19 mouse cellular contexts compared by ENCODE assay signal in the genomic region with DNA sequence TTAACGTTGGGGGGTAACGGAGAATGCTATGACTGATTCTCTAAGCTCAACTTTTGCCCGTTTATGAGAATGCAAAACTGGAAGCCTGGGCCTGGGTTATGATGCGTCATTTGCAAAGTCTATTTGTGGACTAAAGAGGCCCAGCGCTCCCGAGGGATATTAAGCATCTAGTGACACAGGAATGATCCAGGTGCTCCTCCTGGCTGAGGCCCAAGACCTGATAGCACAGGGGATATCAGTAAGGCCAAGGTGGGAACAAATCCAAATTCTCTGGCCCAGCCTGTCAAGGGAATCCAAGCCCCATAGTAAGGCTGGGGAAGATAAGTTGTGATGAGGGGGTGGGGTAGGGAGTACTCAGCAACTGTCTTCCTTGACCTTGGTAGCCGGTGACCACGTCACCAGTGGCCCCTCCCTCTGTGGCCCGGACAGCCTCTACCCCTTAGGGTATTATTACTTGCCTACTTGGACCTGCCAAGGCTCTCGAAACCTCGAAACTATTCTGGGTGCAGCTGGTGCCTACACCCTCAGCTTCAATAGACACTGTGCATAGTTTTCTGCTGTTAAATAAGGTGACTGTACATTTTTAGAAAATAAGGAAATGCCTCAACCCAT. TPM values are rescaled to one million over a fixed set of nuclear protein-coding genes. Genes with fewer than 3 reads are reported as not detected.
DNase-seq lines count a peak whose midpoint lies in the region; ATAC-seq and TF ChIP-seq lines count a peak whose summit lies in the region.
"Had no signal": no experiment of that assay in that cellular context is flagged by ENCODE, and none has a peak within 500 bp of the region (broad histone marks: within the 10 kb centered on the region; RNA-seq: fewer than 3 reads in every experiment).

No protein-coding gene starts in this region.

- ATAC-seq in heart, embryonic 11.5 days (replicated peaks; ENCODE audit: insufficient number of reproducible peaks, low FRiP score, low TSS enrichment): 0 out of 2 replicates have a peak, but pooled peaks have one; percentile 49
- ATAC-seq in lung, postnatal 0 days: peak; percentile 90
- peak; percentile 86 for ATAC-seq in heart, embryonic 16.5 days (replicated peaks; ENCODE audit: extremely low read depth, insufficient read depth, low FRiP score)
- ATAC-seq in stomach, embryonic 14.5 days (ENCODE audit: insufficient number of reproducible peaks, insufficient read depth, low FRiP score, low read depth): no peak
- ATAC-seq: liver, embryonic 12.5 days had no signal

- WGBS in heart, embryonic 11.5 days (ENCODE audit: insufficient replicate concordance): 64% methylated on average over 11 of the region's 11 CpGs
- WGBS in lung, postnatal 0 days: 61% methylated on average over 11 of the region's 11 CpGs
- 63% methylated on average over 11 of the region's 11 CpGs for WGBS in lung, adult 2 months
- WGBS in heart, embryonic 16.5 days: 35% methylated on average over 11 of the region's 11 CpGs
- 67% methylated on average over 11 of the region's 11 CpGs for WGBS in stomach, embryonic 14.5 days

- no peak for TF ChIP-seq CTCF in lung, postnatal 0 days (IDR thresholded peaks at IDR 0.05)
- TF ChIP-seq CTCF in lung, adult 2 months (IDR thresholded peaks at IDR 0.05; ENCODE audit: insufficient read depth, low read length): no peak

- no peak overlapping the region for H3K27ac ChIP-seq in heart, embryonic 11.5 days (ENCODE audit: low read depth, low read length)
- H3K27ac ChIP-seq in lung, postnatal 0 days (ENCODE audit: low read length): 0 out of 2 replicates have a peak overlapping the region, but pooled peaks have one; percentile 32
- peak overlapping the region; percentile 74 for H3K27ac ChIP-seq in heart, embryonic 16.5 days (ENCODE audit: low read length)
- H3K27ac ChIP-seq in stomach, embryonic 14.5 days (ENCODE audit: low read length): peak overlapping the region; percentile 22; the same call in 1 of the 2 replicates
- H3K27ac ChIP-seq: hindbrain, embryonic 14.5 days; liver, embryonic 12.5 days; midbrain, embryonic 12.5 days had no signal

- no peak overlapping the region for H3K9ac ChIP-seq in heart, embryonic 11.5 days (ENCODE audit: low read depth, low read length)
- H3K9ac ChIP-seq in lung, postnatal 0 days (replicated peaks; ENCODE audit: low read depth): no peak overlapping the region
- no peak overlapping the region for H3K9ac ChIP-seq in heart, embryonic 16.5 days (ENCODE audit: low read length)
- H3K9ac ChIP-seq in stomach, embryonic 14.5 days (replicated peaks; ENCODE audit: low read depth, low read length): no peak overlapping the region
- H3K9ac ChIP-seq: hindbrain, embryonic 14.5 days; liver, embryonic 12.5 days; midbrain, embryonic 12.5 days had no signal

- H3K36me3 ChIP-seq in heart, embryonic 11.5 days (ENCODE audit: control insufficient read depth, insufficient read depth, low read length): no peaks in the 10 kb centered on the region
- no peaks in the 10 kb centered on the region for H3K36me3 ChIP-seq in lung, postnatal 0 days (ENCODE audit: insufficient read depth, low read length)
- H3K36me3 ChIP-seq in heart, embryonic 16.5 days (ENCODE audit: control insufficient read depth, insufficient read depth): 0 out of 2 replicates have a peak, but pooled peaks cover 2% of the 10 kb centered on the region
- H3K36me3 ChIP-seq in stomach, embryonic 14.5 days (ENCODE audit: control insufficient read depth, insufficient read depth, low read length): no peaks in the 10 kb centered on the region
- H3K36me3 ChIP-seq: liver, embryonic 12.5 days; midbrain, embryonic 12.5 days had no signal

- H3K4me2 ChIP-seq in heart, embryonic 11.5 days: no peak overlapping the region
- no peak overlapping the region for H3K4me2 ChIP-seq in lung, postnatal 0 days (replicated peaks; ENCODE audit: low read depth, low read length)
- peak overlapping the region; percentile 30 for H3K4me2 ChIP-seq in heart, embryonic 16.5 days (ENCODE audit: low read depth, low read length)
- no peak overlapping the region for H3K4me2 ChIP-seq in stomach, embryonic 14.5 days (replicated peaks; ENCODE audit: low read depth, low read length)
- H3K4me2 ChIP-seq: hindbrain, embryonic 14.5 days; liver, embryonic 12.5 days; midbrain, embryonic 12.5 days had no signal

- peaks cover 4% of the 10 kb centered on the region; the same call in 1 of the 2 replicates for H3K9me3 ChIP-seq in heart, embryonic 11.5 days (replicated peaks; ENCODE audit: control insufficient read depth, low read length)
- H3K9me3 ChIP-seq in lung, postnatal 0 days (ENCODE audit: low read length): no peaks in the 10 kb centered on the region
- peaks cover 6% of the 10 kb centered on the region for H3K9me3 ChIP-seq in heart, embryonic 16.5 days (replicated peaks; ENCODE audit: control insufficient read depth, low read length)
- H3K9me3 ChIP-seq in stomach, embryonic 14.5 days (ENCODE audit: control insufficient read depth, low read depth, low read length): 0 out of 2 replicates have a peak, but pooled peaks cover 6% of the 10 kb centered on the region
- H3K9me3 ChIP-seq: liver, embryonic 12.5 days had no signal

- H3K27me3 ChIP-seq in heart, embryonic 11.5 days (ENCODE audit: control insufficient read depth, insufficient read depth, low read length): no peaks in the 10 kb centered on the region
- no peaks in the 10 kb centered on the region for H3K27me3 ChIP-seq in lung, postnatal 0 days (replicated peaks; ENCODE audit: insufficient read depth, low read length)
- H3K27me3 ChIP-seq in heart, embryonic 16.5 days (ENCODE audit: control insufficient read depth, insufficient read depth, low read length): no peaks in the 10 kb centered on the region
- no peaks in the 10 kb centered on the region for H3K27me3 ChIP-seq in stomach, embryonic 14.5 days (ENCODE audit: control insufficient read depth, insufficient read depth, low read length)
- H3K27me3 ChIP-seq: CH12.LX; liver, embryonic 12.5 days; midbrain, embryonic 12.5 days had no signal

- H3K4me1 ChIP-seq in heart, embryonic 11.5 days (ENCODE audit: control insufficient read depth, insufficient read depth, low read length): 0 out of 2 replicates have a peak, but pooled peaks cover 5% of the 10 kb centered on the region
- H3K4me1 ChIP-seq in lung, postnatal 0 days (ENCODE audit: insufficient read depth, low read depth, low read length): no peaks in the 10 kb centered on the region
- H3K4me1 ChIP-seq in lung, adult 2 months (ENCODE audit: control insufficient read depth, insufficient read depth, low read length): no peaks in the 10 kb centered on the region
- H3K4me1 ChIP-seq in heart, embryonic 16.5 days (ENCODE audit: control insufficient read depth, insufficient read depth, low read length): peaks cover 12% of the 10 kb centered on the region
- peaks cover 4% of the 10 kb centered on the region; the same call in 1 of the 2 replicates for H3K4me1 ChIP-seq in stomach, embryonic 14.5 days (ENCODE audit: control insufficient read depth, insufficient read depth, low read length)
- H3K4me1 ChIP-seq: liver, embryonic 12.5 days; midbrain, embryonic 12.5 days had no signal

- no peak for TF ChIP-seq POLR2A in lung, adult 2 months (IDR thresholded peaks at IDR 0.05; ENCODE audit: borderline replicate concordance, extremely low read depth, low read depth, low read length)

- no peak overlapping the region for H3K4me3 ChIP-seq in heart, embryonic 11.5 days (ENCODE audit: low read depth, low read length)
- no peak overlapping the region for H3K4me3 ChIP-seq in lung, postnatal 0 days (ENCODE audit: low read depth, low read length)
- no peak overlapping the region for H3K4me3 ChIP-seq in lung, adult 2 months (replicated peaks; ENCODE audit: extremely low read depth, low read depth, low read length)
- no peak overlapping the region for H3K4me3 ChIP-seq in heart, embryonic 16.5 days (ENCODE audit: low read length)
- no peak overlapping the region for H3K4me3 ChIP-seq in stomach, embryonic 14.5 days (ENCODE audit: low read depth, low read length)
- H3K4me3 ChIP-seq: liver, embryonic 12.5 days; midbrain, embryonic 12.5 days had no signal

- TF ChIP-seq EP300 in lung, postnatal 0 days (IDR thresholded peaks at IDR 0.05): no peak

- DNase-seq in heart, adult 9 months (ENCODE audit: low spot score in 2 of 2): no peak
- peak; percentile 34 for DNase-seq in lung, postnatal 0 days (ENCODE audit: low spot score)
- DNase-seq in lung, adult 2 months: no peak
- DNase-seq in liver: no peak
- DNase-seq in spleen, postnatal 36 days (ENCODE audit: low spot score in 2 of 2): no peak
- DNase-seq: cerebellum, adult 18-20 months; kidney, postnatal 14 days; lung, postnatal 36 days; retina, postnatal 1 day; spleen, adult 18-20 months had no signal

RNA-seq across cellular contexts. Expression of a gene that starts 33.5 kb away (rescaled TPM):
- not detected in 2 replicates for polyA plus RNA-seq in heart, embryonic 11.5 days (2014; fragmentation: Nextera tagmentation; extraction: Ambion mirVana)
- not detected in 2 replicates for polyA plus RNA-seq in lung, postnatal 0 days (2015; fragmentation: Nextera tagmentation; extraction: Ambion mirVana)
- not detected in 2 replicates for polyA plus RNA-seq in lung, adult 2 months (2012; rRNA removed)
- not detected in 2 replicates for polyA plus RNA-seq in heart, embryonic 16.5 days (2015; fragmentation: Nextera tagmentation; extraction: Ambion mirVana)
- not detected in 2 replicates for polyA plus RNA-seq in stomach, embryonic 14.5 days (2014; fragmentation: Nextera tagmentation; extraction: Ambion mirVana)
- polyA plus RNA-seq: forebrain, embryonic 11.5 days; hindbrain, embryonic 14.5 days; liver, embryonic 12.5 days; midbrain, embryonic 12.5 days; neural tube, embryonic 11.5 days had no signal

RNA-seq across cellular contexts. Expression of a gene that starts 39.8 kb away (rescaled TPM):
- 0.72 and 1.1 TPM in 2 replicates for polyA plus RNA-seq in heart, embryonic 11.5 days (2014; fragmentation: Nextera tagmentation; extraction: Ambion mirVana)
- polyA plus RNA-seq in lung, postnatal 0 days (2015; fragmentation: Nextera tagmentation; extraction: Ambion mirVana): 0.98 and 1.3 TPM in 2 replicates
- polyA plus RNA-seq in lung, adult 2 months (2012; rRNA removed): 6.9 and 9.3 TPM in 2 replicates
- 0.50 and 0.75 TPM in 2 replicates for polyA plus RNA-seq in heart, embryonic 16.5 days (2015; fragmentation: Nextera tagmentation; extraction: Ambion mirVana)
- polyA plus RNA-seq in stomach, embryonic 14.5 days (2014; fragmentation: Nextera tagmentation; extraction: Ambion mirVana): 4.1 and 4.4 TPM in 2 replicates
